Mouse (Mus musculus) MEL (cell line): ENCODE results near the gene Lpar5.

Source experiments
- CHD1 ChIP-seq: IDR thresholded peaks from 2 replicates; pipeline ENCODE4 v1.6.1; 2012; ENCODE audit warnings: low read depth, mild to moderate bottlenecking, inconsistent platforms, low read length, improper control_type of control experiment
- CTCF ChIP-seq, 3 experiments: IDR thresholded peaks in 2 of 3; conservative IDR thresholded peaks in 1 of 3; 2 replicates each; pipeline ENCODE4 v1.5.1; 2011 to 2012; ENCODE audit warnings: low read length in 3 of 3, low read depth in 2 of 3, mild to moderate bottlenecking in 2 of 3, improper control_type of control experiment in 1 of 3, inconsistent platforms in 1 of 3, mixed read lengths in 1 of 3, moderate library complexity in 1 of 3; ENCODE audit not compliant: control insufficient read depth in 1 of 3, insufficient read depth in 1 of 3, poor library complexity in 1 of 3, severe bottlenecking in 1 of 3
- HCFC1 ChIP-seq: IDR thresholded peaks from 2 replicates; pipeline ENCODE4 v1.6.1; 2012; ENCODE audit warnings: low read depth, mild to moderate bottlenecking, inconsistent platforms, low read length, improper control_type of control experiment, moderate library complexity
- JUND ChIP-seq: IDR thresholded peaks from 2 replicates; pipeline ENCODE4 v1.6.1; 2011; ENCODE audit warnings: low read depth, mild to moderate bottlenecking, improper control_type of control experiment, low read length
- MAFK ChIP-seq: IDR thresholded peaks from 2 replicates; pipeline ENCODE4 v1.6.1; 2011; ENCODE audit warnings: low read depth, mild to moderate bottlenecking, low read length, improper control_type of control experiment, borderline replicate concordance
- MXI1 ChIP-seq: IDR thresholded peaks from 2 replicates; pipeline ENCODE4 v1.6.1; 2011; ENCODE audit warnings: mild to moderate bottlenecking, low read depth, low read length, improper control_type of control experiment
- NELFE ChIP-seq: IDR thresholded peaks from 2 replicates; pipeline ENCODE4 v1.6.1; 2011; ENCODE audit warnings: low read depth, low read length, improper control_type of control experiment
- NRF1 ChIP-seq: IDR thresholded peaks from 2 replicates; pipeline ENCODE4 v1.6.1; 2014; ENCODE audit warnings: low read depth, mild to moderate bottlenecking, inconsistent platforms, low read length, improper control_type of control experiment, moderate library complexity; ENCODE audit not compliant: poor library complexity, insufficient read depth, severe bottlenecking
- POLR2A ChIP-seq, 2 experiments: IDR thresholded peaks; 2 replicates each; pipeline ENCODE4 v1.6.1; 2011 to 2012; ENCODE audit warnings: low read length in 2 of 2, mild to moderate bottlenecking in 2 of 2, control low read depth in 1 of 2, improper control_type of control experiment in 1 of 2, low read depth in 1 of 2, moderate library complexity in 1 of 2; ENCODE audit not compliant: control insufficient read depth in 1 of 2, insufficient read depth in 1 of 2, poor library complexity in 1 of 2
- UBTF ChIP-seq: IDR thresholded peaks from 2 replicates; pipeline ENCODE4 v1.6.1; 2012; ENCODE audit warnings: low read depth, mild to moderate bottlenecking, inconsistent platforms, low read length, improper control_type of control experiment, moderate library complexity, borderline replicate concordance; ENCODE audit not compliant: insufficient read depth

GRCm38 (mm10) chr6:125128724-125129123, 61.0 kb downstream of the Lpar5 start:
- TF ChIP-seq CHD1 (no peak), CTCF (IDR thresholded peaks at IDR 0.05 in 2 of 3, conservative IDR thresholded peaks at IDR 0.05 in 1 of 3; ENCODE audit: control insufficient read depth in 1 of 3, insufficient read depth in 1 of 3, low read depth in 2 of 3, low read length in 3 of 3, poor library complexity in 1 of 3, severe bottlenecking in 1 of 3) (no peak), NRF1 (no peak), MXI1 (no peak), NELFE (no peak), UBTF (no peak), POLR2A (IDR thresholded peaks at IDR 0.05; ENCODE audit: control insufficient read depth in 1 of 2, insufficient read depth in 1 of 2, low read depth in 1 of 2, low read length in 2 of 2, poor library complexity in 1 of 2) (no peak), HCFC1 (no peak), JUND (no peak), MAFK (no peak)
